Mouse (Mus musculus): ENCODE measurements around the gene C530025M09Rik. TPM values are rescaled to one million over a fixed set of nuclear protein-coding genes. Genes with fewer than 3 reads are reported as not detected.

Gene C530025M09Rik
- not detected in 2 replicates for polyA plus RNA-seq (2011; ENCODE audit: insufficient read length, low read depth, missing spikeins)

- Histone ChIP-seq H3K4me3 (ENCODE audit: insufficient read depth, low read length) (peak within 1 kb of the TSS; percentile 39), H3K4me1 (ENCODE audit: control insufficient read depth, insufficient read depth, low read length) (peaks cover 4% of the 10 kb centered on the region), H3K27ac (ENCODE audit: insufficient read depth, low read length) (no peak within 1 kb of the TSS)
- no peak for TF ChIP-seq POLR2A (IDR thresholded peaks at IDR 0.05; ENCODE audit: low read depth, low read length)
- no peak for TF ChIP-seq CTCF (IDR thresholded peaks at IDR 0.05; ENCODE audit: borderline replicate concordance, insufficient read depth, low read length)
Measured at GRCm38 (mm10) chr2:149830536-149831458, at the start of gene C530025M09Rik. C530025M09Rik (minus strand) TSS chr2:149831213.

- Histone ChIP-seq H3K4me1 (ENCODE audit: control insufficient read depth, insufficient read depth, low read length) (peaks cover 5% of the 10 kb centered on the region; the same call in 1 of the 2 replicates), H3K27ac (ENCODE audit: insufficient read depth, low read length) (no peak overlapping the region), H3K4me3 (ENCODE audit: insufficient read depth, low read length) (no peak overlapping the region)
- TF ChIP-seq POLR2A (IDR thresholded peaks at IDR 0.05; ENCODE audit: low read depth, low read length), result no peak
- no peak for TF ChIP-seq CTCF (IDR thresholded peaks at IDR 0.05; ENCODE audit: borderline replicate concordance, insufficient read depth, low read length)
Measured at GRCm38 (mm10) chr2:149877954-149878353, 46.9 kb upstream of the C530025M09Rik start.

DNA sequence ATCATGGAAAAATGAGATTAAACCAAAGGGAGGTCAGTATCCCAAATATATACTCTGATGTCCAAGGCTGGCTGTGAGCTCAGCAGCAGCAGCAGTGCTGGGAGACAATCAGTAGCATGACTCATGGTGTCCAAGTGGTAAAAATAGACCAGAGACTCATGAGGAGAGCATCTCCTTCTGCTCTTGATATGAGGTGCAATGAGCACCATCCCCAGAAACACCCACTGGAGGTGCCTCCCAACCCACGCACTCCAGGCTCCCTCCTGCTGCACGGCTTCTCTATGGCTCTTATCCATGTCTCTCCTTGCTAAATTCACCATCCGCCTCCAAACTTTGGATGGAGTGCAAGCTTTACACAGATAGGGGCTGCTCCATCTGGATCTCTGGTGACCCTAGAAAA is 42.3 kb upstream of the C530025M09Rik start:
- H3K4me1 ChIP-seq (ENCODE audit: control insufficient read depth, insufficient read depth, low read length), result peaks cover 5% of the 10 kb centered on the region; the same call in 1 of the 2 replicates
- H3K4me3 ChIP-seq (ENCODE audit: insufficient read depth, low read length), result no peak overlapping the region
- TF ChIP-seq POLR2A (IDR thresholded peaks at IDR 0.05; ENCODE audit: low read depth, low read length) (no peak), CTCF (IDR thresholded peaks at IDR 0.05; ENCODE audit: borderline replicate concordance, insufficient read depth, low read length) (no peak)
- H3K27ac ChIP-seq (ENCODE audit: insufficient read depth, low read length), result peak overlapping the region; percentile 57; the same call in 1 of the 2 replicates

- no peak overlapping the region for H3K27ac ChIP-seq (ENCODE audit: insufficient read depth, low read length)
- H3K4me1 ChIP-seq (ENCODE audit: control insufficient read depth, insufficient read depth, low read length), result peaks cover 5% of the 10 kb centered on the region; the same call in 1 of the 2 replicates
- H3K4me3 ChIP-seq (ENCODE audit: insufficient read depth, low read length), result no peak overlapping the region
- TF ChIP-seq CTCF (IDR thresholded peaks at IDR 0.05; ENCODE audit: borderline replicate concordance, insufficient read depth, low read length) (no peak), POLR2A (IDR thresholded peaks at IDR 0.05; ENCODE audit: low read depth, low read length) (no peak)
Measured at GRCm38 (mm10) chr2:149872496-149872895, 41.5 kb upstream of the C530025M09Rik start.

GRCm38 (mm10) chr2:149870496-149870895 is 39.5 kb upstream of the C530025M09Rik start:
- Histone ChIP-seq H3K4me1 (ENCODE audit: control insufficient read depth, insufficient read depth, low read length) (peaks cover 5% of the 10 kb centered on the region; the same call in 1 of the 2 replicates), H3K27ac (ENCODE audit: insufficient read depth, low read length) (no peak overlapping the region), H3K4me3 (ENCODE audit: insufficient read depth, low read length) (no peak overlapping the region)
- TF ChIP-seq POLR2A (IDR thresholded peaks at IDR 0.05; ENCODE audit: low read depth, low read length) (no peak), CTCF (IDR thresholded peaks at IDR 0.05; ENCODE audit: borderline replicate concordance, insufficient read depth, low read length) (no peak)

DNA sequence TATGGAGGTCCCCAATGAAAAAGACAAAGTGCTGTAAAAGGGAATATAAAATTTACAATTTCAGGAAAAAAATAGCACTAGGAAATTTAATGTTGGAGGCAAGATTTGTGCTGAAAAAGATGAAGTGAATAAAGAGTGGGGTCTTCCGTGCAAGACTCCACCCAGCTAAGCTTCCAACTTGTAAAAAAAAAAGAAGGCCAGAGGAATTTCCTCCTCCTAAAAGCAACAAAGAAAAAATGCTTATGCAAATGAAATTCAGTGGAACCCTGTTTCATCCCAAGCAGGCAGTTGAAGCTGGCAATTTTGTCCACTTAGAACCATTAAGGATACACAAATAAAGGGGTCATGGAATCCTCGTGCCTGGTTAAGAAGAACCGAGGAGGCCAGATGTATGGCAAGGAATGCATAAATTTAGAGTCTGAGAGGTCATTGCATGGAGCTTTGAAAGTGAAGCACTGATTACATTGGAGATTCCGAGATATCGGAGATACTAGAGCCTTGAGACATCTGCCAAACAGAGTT is 35.0 kb upstream of the C530025M09Rik start:
- Histone ChIP-seq H3K4me1 (ENCODE audit: control insufficient read depth, insufficient read depth, low read length) (peaks cover 7% of the 10 kb centered on the region), H3K27ac (ENCODE audit: insufficient read depth, low read length) (no peak overlapping the region), H3K4me3 (ENCODE audit: insufficient read depth, low read length) (no peak overlapping the region)
- no peak for TF ChIP-seq POLR2A (IDR thresholded peaks at IDR 0.05; ENCODE audit: low read depth, low read length)
- TF ChIP-seq CTCF (IDR thresholded peaks at IDR 0.05; ENCODE audit: borderline replicate concordance, insufficient read depth, low read length), result no peak

- peaks cover 7% of the 10 kb centered on the region for H3K4me1 ChIP-seq (ENCODE audit: control insufficient read depth, insufficient read depth, low read length)
- no peak overlapping the region for H3K4me3 ChIP-seq (ENCODE audit: insufficient read depth, low read length)
- TF ChIP-seq CTCF (IDR thresholded peaks at IDR 0.05; ENCODE audit: borderline replicate concordance, insufficient read depth, low read length) (no peak), POLR2A (IDR thresholded peaks at IDR 0.05; ENCODE audit: low read depth, low read length) (no peak)
- H3K27ac ChIP-seq (ENCODE audit: insufficient read depth, low read length), result no peak overlapping the region
Measured at GRCm38 (mm10) chr2:149861002-149861401, 30.0 kb upstream of the C530025M09Rik start.

DNA sequence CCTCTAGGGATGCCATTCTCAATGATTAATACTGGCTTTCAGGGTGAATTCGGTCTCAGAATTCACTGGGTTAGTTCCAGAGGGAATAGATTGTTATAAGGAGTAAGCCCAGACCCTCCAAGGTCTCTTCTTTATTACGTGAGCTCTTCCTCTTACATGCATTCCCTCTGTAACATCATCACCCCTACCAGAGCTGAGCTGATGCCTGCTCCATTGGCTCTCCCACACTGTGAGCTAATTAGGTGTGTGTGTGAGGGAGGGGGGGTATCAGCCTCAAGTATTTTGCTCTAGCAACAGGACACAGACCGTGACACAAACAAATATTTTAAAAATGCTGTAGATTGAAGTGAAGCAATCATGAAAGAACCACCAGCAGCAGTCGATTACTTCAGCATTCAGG is 17.8 kb upstream of the C530025M09Rik start:
- H3K27ac ChIP-seq (ENCODE audit: insufficient read depth, low read length), result no peak overlapping the region
- TF ChIP-seq CTCF (IDR thresholded peaks at IDR 0.05; ENCODE audit: borderline replicate concordance, insufficient read depth, low read length) (no peak), POLR2A (IDR thresholded peaks at IDR 0.05; ENCODE audit: low read depth, low read length) (no peak)
- H3K4me1 ChIP-seq (ENCODE audit: control insufficient read depth, insufficient read depth, low read length), result no peaks in the 10 kb centered on the region
- no peak overlapping the region for H3K4me3 ChIP-seq (ENCODE audit: insufficient read depth, low read length)

GRCm38 (mm10) chr2:149844575-149844974 is 13.6 kb upstream of the C530025M09Rik start:
- H3K27ac ChIP-seq (ENCODE audit: insufficient read depth, low read length), result no peak overlapping the region
- TF ChIP-seq CTCF (IDR thresholded peaks at IDR 0.05; ENCODE audit: borderline replicate concordance, insufficient read depth, low read length) (no peak), POLR2A (IDR thresholded peaks at IDR 0.05; ENCODE audit: low read depth, low read length) (no peak)

GRCm38 (mm10) chr2:149839666-149840065 is 8.7 kb upstream of the C530025M09Rik start:
- H3K4me1 ChIP-seq (ENCODE audit: control insufficient read depth, insufficient read depth, low read length), result peaks cover 3% of the 10 kb centered on the region
- no peak for TF ChIP-seq CTCF (IDR thresholded peaks at IDR 0.05; ENCODE audit: borderline replicate concordance, insufficient read depth, low read length)
- TF ChIP-seq POLR2A (IDR thresholded peaks at IDR 0.05; ENCODE audit: low read depth, low read length), result no peak

More at GRCm38 (mm10) chr2:149844575-149844974, 13.6 kb upstream of the C530025M09Rik start:
- Histone ChIP-seq H3K4me3 (ENCODE audit: insufficient read depth, low read length) (no peak overlapping the region), H3K4me1 (ENCODE audit: control insufficient read depth, insufficient read depth, low read length) (no peaks in the 10 kb centered on the region)

More at GRCm38 (mm10) chr2:149839666-149840065, 8.7 kb upstream of the C530025M09Rik start:
- H3K27ac ChIP-seq (ENCODE audit: insufficient read depth, low read length), result no peak overlapping the region
- H3K4me3 ChIP-seq (ENCODE audit: insufficient read depth, low read length), result no peak overlapping the region

All from embryonic fibroblast, embryonic 13.5 days (primary cell).